Mouse (Mus musculus): ENCODE data around the gene Eci2.
"Not testable (repeated sequence)": the region's sequence is repeated elsewhere in the genome, so short reads cannot be mapped to it uniquely, and the experiment has no call there.

GRCm38 (mm10) chr13:35023401-35023800 is 3.5 kb downstream of the Eci2 start:
- not testable (repeated sequence) for TF ChIP-seq CTCF, POLR2A (IDR thresholded peaks at IDR 0.05; ENCODE audit: extremely low read depth, insufficient read depth, low read length)
